Mouse (Mus musculus) small intestine, adult 2 months (tissue): ENCODE data around the gene Ppip5k1. TPM values are rescaled to one million over a fixed set of nuclear protein-coding genes. Genes with fewer than 3 reads are reported as not detected.

Experiments
- H3K27ac ChIP-seq: fragments of 200-500 bp; 2 replicates; pipeline ENCODE4 v1.5.1; 2012; ENCODE audit warnings: low read depth, low read length, control low read depth, inconsistent platforms; ENCODE audit not compliant: insufficient read depth
- H3K27me3 ChIP-seq: fragments of 200-500 bp; 2 replicates; pipeline ENCODE4 v1.6.1; 2012; ENCODE audit warnings: mild to moderate bottlenecking, moderate library complexity, low read length, inconsistent platforms; ENCODE audit not compliant: control insufficient read depth, insufficient read depth
- H3K36me3 ChIP-seq: fragments of 200-500 bp; 2 replicates; pipeline ENCODE4 v1.6.1; 2012; ENCODE audit warnings: mild to moderate bottlenecking, low read length, control low read depth, inconsistent platforms; ENCODE audit not compliant: control insufficient read depth, insufficient read depth
- H3K4me1 ChIP-seq: fragments of 200-500 bp; 2 replicates; pipeline ENCODE4 v1.6.1; 2012; ENCODE audit warnings: low read length, inconsistent platforms, mixed read lengths; ENCODE audit not compliant: control insufficient read depth, insufficient read depth, insufficient read length
- H3K4me3 ChIP-seq: fragments of 200-500 bp; 2 replicates; pipeline ENCODE4 v1.5.1; 2012; ENCODE audit warnings: low read depth, mild to moderate bottlenecking, control low read depth, inconsistent platforms, low read length, moderate library complexity
- CTCF ChIP-seq: fragments of 200-500 bp; IDR thresholded peaks from 2 replicates; pipeline ENCODE4 v1.5.1; 2012; ENCODE audit warnings: low read depth, mild to moderate bottlenecking, control low read depth, inconsistent platforms, low read length, moderate library complexity, mixed read lengths; ENCODE audit not compliant: insufficient replicate concordance, insufficient read length; ENCODE audit errors: extremely low read depth
- POLR2A ChIP-seq: fragments of 200-500 bp; IDR thresholded peaks from 2 replicates; pipeline ENCODE4 v1.6.1; 2012; ENCODE audit warnings: low read depth, mild to moderate bottlenecking, control low read depth, inconsistent platforms, low read length, moderate library complexity
- WGBS: fragments of 180-500 bp; shearing (Covaris S2); methylation state at CpG from one replicate; pipeline ENCODE4 v1.1.7; 2018; 5-methylcytosine and 5-hydroxymethylcytosine counted together
- polyA plus RNA-seq: library from polyadenylated mRNA; depleted of rRNA; stranded (reverse); fragments of >200 nt; gene quantifications from 2 replicates; pipeline ENCODE4 v1.2.3, GENCODE M21; 2012

Gene Ppip5k1
- polyA plus RNA-seq, 1 experiment = 47.0 TPM

- Histone ChIP-seq H3K27ac (peak overlapping the region; percentile 33; the same call in 1 of the 2 replicates), H3K27me3 (peaks cover 42% of the 10 kb centered on the region), H3K36me3 (no peaks in the 10 kb centered on the region), H3K4me1 (peaks cover 9% of the 10 kb centered on the region; the same call in 1 of the 2 replicates), H3K4me3 (peak overlapping the region; percentile 64)
- TF ChIP-seq CTCF (no peak), POLR2A (peak; percentile 20; the same call in 1 of the 2 replicates)
- WGBS = 5% methylated on average over 18 of the region's 18 CpGs
These were observed 60.2 kb downstream of the Ppip5k1 start for GRCm38 (mm10) chr2:121294753-121295607.

DNA sequence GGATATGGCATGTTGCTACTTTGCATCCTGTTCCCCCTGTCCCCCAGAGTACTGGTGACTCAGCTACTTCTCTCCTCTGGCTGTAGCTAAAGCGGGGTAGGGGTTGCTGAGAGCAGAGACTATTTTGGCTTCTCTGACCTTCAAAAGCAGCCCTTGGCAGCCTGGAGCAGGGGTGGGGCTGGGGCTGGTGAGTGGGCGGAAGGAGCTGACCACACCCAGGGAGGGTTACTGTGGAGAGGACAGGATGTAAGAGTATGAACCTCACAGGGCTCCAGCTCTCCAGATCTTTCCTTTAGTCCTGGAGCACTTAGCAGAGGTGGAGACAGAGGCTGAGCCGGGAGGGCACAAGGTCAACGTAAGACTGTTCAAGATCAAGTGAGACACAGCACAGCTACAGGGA is 61.0 kb downstream of the Ppip5k1 start:
- no peaks in the 10 kb centered on the region for H3K36me3 ChIP-seq
- peak overlapping the region; percentile 8; the same call in 1 of the 2 replicates for H3K27ac ChIP-seq
- H3K27me3 ChIP-seq = peaks cover 43% of the 10 kb centered on the region
- H3K4me3 ChIP-seq = peak overlapping the region; percentile 14; the same call in 1 of the 2 replicates
- TF ChIP-seq POLR2A (no peak), CTCF (no peak)
- peaks cover 15% of the 10 kb centered on the region for H3K4me1 ChIP-seq
- WGBS = 19% methylated on average over 4 of the region's 4 CpGs

GRCm38 (mm10) chr2:121292316-121293013 is 62.7 kb downstream of the Ppip5k1 start:
- peaks cover 15% of the 10 kb centered on the region for H3K4me1 ChIP-seq
- no peak overlapping the region for H3K4me3 ChIP-seq
- TF ChIP-seq CTCF (no peak), POLR2A (no peak)
- WGBS = 80% methylated on average over 5 of the region's 5 CpGs
- no peak overlapping the region for H3K27ac ChIP-seq
- H3K36me3 ChIP-seq = no peaks in the 10 kb centered on the region
- peaks cover 43% of the 10 kb centered on the region for H3K27me3 ChIP-seq

DNA sequence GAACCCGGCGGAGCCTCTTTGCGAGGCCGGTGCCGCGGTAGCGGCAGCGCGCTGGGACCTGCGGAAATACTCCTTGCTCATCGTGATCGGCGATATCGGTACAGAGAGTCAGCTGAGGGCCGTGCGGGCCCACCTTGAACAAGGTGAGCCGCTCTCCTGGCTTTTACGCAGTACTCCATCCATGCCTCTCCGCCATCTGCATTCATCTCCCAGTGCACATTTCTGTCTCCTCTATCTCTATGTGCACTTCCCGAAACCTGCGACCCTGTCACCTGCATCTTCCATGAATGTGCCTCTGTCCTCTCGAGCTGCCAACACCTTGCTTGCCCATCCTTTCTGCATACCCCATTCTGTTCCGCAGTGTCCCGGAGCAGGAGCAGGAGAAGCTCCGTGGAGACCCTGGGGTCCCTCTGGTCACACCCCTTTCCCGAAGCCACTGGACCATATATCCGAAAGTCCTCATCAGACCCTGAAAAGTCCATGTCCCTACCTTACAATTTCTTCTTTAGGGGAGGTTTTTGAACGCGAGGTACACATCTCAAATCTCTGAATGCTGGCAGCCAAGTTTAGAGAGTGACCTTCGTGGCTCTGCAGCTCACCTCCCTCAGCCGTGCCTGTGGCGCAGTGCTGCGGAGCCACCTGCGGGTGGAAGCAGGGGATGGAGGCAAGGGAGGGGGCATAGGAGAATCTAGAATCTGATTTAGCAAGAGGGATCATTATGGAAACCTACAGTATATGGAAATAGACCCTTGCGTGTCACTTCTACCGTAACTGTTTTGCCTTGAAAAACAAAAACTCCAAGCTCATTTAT is 65.3 kb downstream of the Ppip5k1 start:
- H3K27ac ChIP-seq = no peak overlapping the region
- WGBS = 6% methylated on average over 36 of the region's 36 CpGs
- H3K4me1 ChIP-seq = peaks cover 14% of the 10 kb centered on the region
- TF ChIP-seq POLR2A = no peak
- no peak for TF ChIP-seq CTCF
- peaks cover 20% of the 10 kb centered on the region for H3K27me3 ChIP-seq
- H3K4me3 ChIP-seq = peak overlapping the region; percentile 65
- no peaks in the 10 kb centered on the region for H3K36me3 ChIP-seq

DNA sequence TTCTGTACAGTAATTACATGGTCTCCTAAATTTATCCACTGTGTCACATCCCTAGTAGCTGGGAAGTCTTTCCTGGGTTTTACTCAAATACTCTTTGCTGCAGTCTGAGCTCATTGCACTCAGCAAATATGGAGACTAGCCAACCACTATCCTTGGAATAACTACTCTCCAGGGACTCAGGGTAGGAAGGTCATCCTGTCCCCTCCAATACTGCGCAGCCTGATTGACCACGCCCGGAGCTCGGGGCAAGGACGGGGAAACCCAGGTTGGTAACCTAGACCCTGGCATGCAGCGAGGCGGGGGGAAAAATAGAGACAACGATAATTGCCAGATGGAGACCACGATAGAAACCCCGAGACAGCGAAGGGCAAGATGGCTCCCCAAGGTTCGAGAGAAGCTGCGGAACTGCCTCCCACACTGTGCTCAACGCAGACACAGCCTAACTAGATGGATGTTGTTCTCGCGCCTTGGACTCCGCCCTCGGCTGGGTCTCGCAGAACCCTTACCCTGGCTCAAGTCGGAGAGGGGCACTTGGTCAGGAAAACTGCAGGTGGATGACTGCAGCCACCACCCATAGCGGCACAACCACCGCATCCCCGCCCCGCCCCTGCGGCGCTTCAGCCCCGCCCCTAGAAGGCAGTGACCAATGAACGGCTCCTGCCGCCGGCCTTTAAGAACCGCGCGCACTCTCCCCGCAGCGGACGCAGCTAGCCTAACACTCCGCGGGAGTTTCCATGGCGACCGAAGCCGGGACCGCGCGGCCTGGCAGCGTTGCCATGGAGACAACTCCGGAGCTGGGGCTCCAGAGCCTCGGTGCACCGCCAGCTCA is 66.1 kb downstream of the Ppip5k1 start, which contains the start of gene Map1a:
Gene Map1a (plus strand): TSS at position 700 of the 829 bp plus-strand sequence.
- 2% methylated on average over 48 of the region's 48 CpGs for WGBS
- H3K36me3 ChIP-seq = no peaks in the 10 kb centered on the region
- TF ChIP-seq POLR2A (no peak), CTCF (no peak)

DNA sequence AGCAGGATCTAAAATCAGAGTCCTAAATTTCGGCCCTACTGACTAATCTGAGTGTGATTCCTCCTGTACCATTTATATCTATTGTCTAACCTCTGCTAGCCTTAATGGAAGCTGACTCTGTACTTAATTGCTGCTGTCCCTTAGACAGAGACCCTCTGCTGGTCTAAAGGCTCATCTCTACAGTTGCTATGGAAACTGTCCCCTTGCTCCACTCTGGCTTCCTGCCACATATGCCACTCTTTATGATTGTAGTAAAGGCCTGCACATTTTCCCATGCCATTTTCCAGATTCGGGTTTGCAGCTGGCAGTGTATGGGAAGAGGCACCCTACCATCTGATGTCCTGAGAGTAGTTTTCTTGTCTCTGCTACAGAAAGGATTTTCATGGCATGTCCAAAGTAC is 67.3 kb downstream of the Ppip5k1 start:
- H3K27ac ChIP-seq = no peak overlapping the region
- H3K36me3 ChIP-seq = no peaks in the 10 kb centered on the region
- no peak for TF ChIP-seq CTCF
- TF ChIP-seq POLR2A = no peak
- H3K4me3 ChIP-seq = no peak overlapping the region
- peaks cover 10% of the 10 kb centered on the region for H3K27me3 ChIP-seq
- 74% methylated on average over 2 of the region's 2 CpGs for WGBS
- H3K4me1 ChIP-seq = peaks cover 6% of the 10 kb centered on the region

More for the DNA sequence above, 66.1 kb downstream of the Ppip5k1 start, which contains the start of gene Map1a:
- H3K4me1 ChIP-seq = peaks cover 8% of the 10 kb centered on the region
- H3K27ac ChIP-seq = no peak within 1 kb of the TSS
- peak within 1 kb of the TSS; percentile 65 for H3K4me3 ChIP-seq
- peaks cover 17% of the 10 kb centered on the region for H3K27me3 ChIP-seq
